Mouse (Mus musculus) MEL (cell line): ENCODE measurements around the gene Crcp. TPM values are rescaled to one million over a fixed set of nuclear protein-coding genes. Genes with fewer than 3 reads are reported as not detected.

Experiments
- DNase-seq: peaks from one replicate; pipeline ENCODE4 v3.0.0; 2011; ENCODE audit warnings: low read depth, low spot score
- H3K27ac ChIP-seq: 2 replicates; pipeline ENCODE4 v1.5.1; 2012; ENCODE audit warnings: low read depth, mild to moderate bottlenecking, control low read depth, low read length, moderate library complexity; ENCODE audit not compliant: control insufficient read depth
- H3K27me3 ChIP-seq, 2 experiments: fragments of 150-350 bp in 1 of 2; sonication (generic) in 1 of 2; 2 replicates each; pipeline ENCODE4 v1.6.1; 2012; ENCODE audit warnings: low read length in 2 of 2, mild to moderate bottlenecking in 2 of 2, improper control_type of control experiment in 1 of 2, moderate library complexity in 1 of 2; ENCODE audit not compliant: insufficient read depth in 2 of 2, control insufficient read depth in 1 of 2
- H3K36me3 ChIP-seq, 2 experiments: 2 replicates each; pipeline ENCODE4 v1.6.1; 2012 to 2014; ENCODE audit warnings: low read length in 2 of 2, improper control_type of control experiment in 1 of 2, inconsistent platforms in 1 of 2, mild to moderate bottlenecking in 1 of 2; ENCODE audit not compliant: insufficient read depth in 2 of 2, control insufficient read depth in 1 of 2
- H3K4me1 ChIP-seq, 2 experiments: fragments of 150-350 bp in 1 of 2; sonication (generic) in 1 of 2; 2 replicates each; pipeline ENCODE4 v1.6.1; 2012; ENCODE audit warnings: low read length in 2 of 2, improper control_type of control experiment in 1 of 2, mild to moderate bottlenecking in 1 of 2; ENCODE audit not compliant: insufficient read depth in 2 of 2, control insufficient read depth in 1 of 2
- H3K4me3 ChIP-seq, 2 experiments: fragments of 150-350 bp in 1 of 2; sonication (generic) in 1 of 2; 2 replicates each; pipeline ENCODE4 v1.5.1; 2012; ENCODE audit warnings: low read depth in 2 of 2, low read length in 2 of 2, mild to moderate bottlenecking in 2 of 2, moderate library complexity in 2 of 2, control low read depth in 1 of 2, improper control_type of control experiment in 1 of 2; ENCODE audit not compliant: control insufficient read depth in 1 of 2, insufficient read depth in 1 of 2
- H3K79me2 ChIP-seq: 2 replicates; pipeline ENCODE4 v1.6.1; 2012; ENCODE audit warnings: mild to moderate bottlenecking, low read length, moderate library complexity; ENCODE audit not compliant: control insufficient read depth, poor library complexity, insufficient read depth
- H3K9ac ChIP-seq: 2 replicates; pipeline ENCODE4 v1.6.1; 2012; ENCODE audit warnings: low read depth, mild to moderate bottlenecking, control low read depth, low read length, moderate library complexity; ENCODE audit not compliant: control insufficient read depth, poor library complexity, severe bottlenecking
- H3K9me3 ChIP-seq: fragments of 150-350 bp; sonication (generic); replicated peaks from 2 replicates; pipeline ENCODE4 v1.6.1; 2012; ENCODE audit warnings: mild to moderate bottlenecking, low read length, improper control_type of control experiment, moderate library complexity; ENCODE audit not compliant: insufficient read depth
- BHLHE40 ChIP-seq: IDR thresholded peaks from 2 replicates; pipeline ENCODE4 v1.6.1; 2012; ENCODE audit warnings: low read depth, mild to moderate bottlenecking, inconsistent platforms, low read length, improper control_type of control experiment, borderline replicate concordance
- CHD2 ChIP-seq: IDR thresholded peaks from 2 replicates; pipeline ENCODE4 v1.6.1; 2011; ENCODE audit warnings: low read length, improper control_type of control experiment
- E2F4 ChIP-seq: IDR thresholded peaks from 2 replicates; pipeline ENCODE4 v1.6.1; 2011; ENCODE audit warnings: low read depth, low read length, improper control_type of control experiment, borderline replicate concordance
- ELF1 ChIP-seq: IDR thresholded peaks from 2 replicates; pipeline ENCODE4 v1.6.1; 2014; ENCODE audit warnings: low read depth, mild to moderate bottlenecking, inconsistent platforms, low read length, improper control_type of control experiment, moderate library complexity
- EP300 ChIP-seq, 2 experiments: IDR thresholded peaks; 2 replicates each; pipeline ENCODE4 v1.6.1; 2011; ENCODE audit warnings: improper control_type of control experiment in 2 of 2, low read length in 2 of 2, low read depth in 1 of 2, mild to moderate bottlenecking in 1 of 2
- ETS1 ChIP-seq: IDR thresholded peaks from 2 replicates; pipeline ENCODE4 v1.6.1; 2012; ENCODE audit warnings: low read depth, mild to moderate bottlenecking, inconsistent platforms, low read length, improper control_type of control experiment, moderate library complexity
- HCFC1 ChIP-seq: IDR thresholded peaks from 2 replicates; pipeline ENCODE4 v1.6.1; 2012; ENCODE audit warnings: low read depth, mild to moderate bottlenecking, inconsistent platforms, low read length, improper control_type of control experiment, moderate library complexity
- MYC ChIP-seq: IDR thresholded peaks from 2 replicates; pipeline ENCODE4 v1.6.1; 2011; ENCODE audit warnings: low read depth, mild to moderate bottlenecking, low read length, improper control_type of control experiment, moderate library complexity
- POLR2A ChIP-seq, 2 experiments: IDR thresholded peaks; 2 replicates each; pipeline ENCODE4 v1.6.1; 2011 to 2012; ENCODE audit warnings: low read length in 2 of 2, mild to moderate bottlenecking in 2 of 2, control low read depth in 1 of 2, improper control_type of control experiment in 1 of 2, low read depth in 1 of 2, moderate library complexity in 1 of 2; ENCODE audit not compliant: control insufficient read depth in 1 of 2, insufficient read depth in 1 of 2, poor library complexity in 1 of 2
- POLR2AphosphoS2 ChIP-seq: IDR thresholded peaks from 2 replicates; pipeline ENCODE4 v1.6.1; 2011; ENCODE audit warnings: low read length, improper control_type of control experiment
- POLR2AphosphoS5 ChIP-seq: IDR thresholded peaks from 2 replicates; pipeline ENCODE4 v1.6.1; 2012; ENCODE audit warnings: low read depth, borderline replicate concordance, mild to moderate bottlenecking, inconsistent platforms, low read length, moderate library complexity, mixed read lengths
- RAD21 ChIP-seq: IDR thresholded peaks from 2 replicates; pipeline ENCODE4 v1.6.1; 2011; ENCODE audit warnings: mild to moderate bottlenecking, low read depth, low read length, improper control_type of control experiment
- RCOR1 ChIP-seq: IDR thresholded peaks from 2 replicates; pipeline ENCODE4 v1.6.1; 2012; ENCODE audit warnings: low read depth, mild to moderate bottlenecking, inconsistent platforms, low read length, improper control_type of control experiment
- SMC3 ChIP-seq: IDR thresholded peaks from 2 replicates; pipeline ENCODE4 v1.6.1; 2011; ENCODE audit warnings: low read depth, low read length, improper control_type of control experiment
- TBP ChIP-seq: IDR thresholded peaks from 2 replicates; pipeline ENCODE4 v1.8.0; 2011; ENCODE audit warnings: low read depth, low read length, improper control_type of control experiment
- TCF12 ChIP-seq: IDR thresholded peaks from 2 replicates; pipeline ENCODE4 v1.6.1; 2014; ENCODE audit warnings: low read depth, mild to moderate bottlenecking, inconsistent platforms, low read length, improper control_type of control experiment, moderate library complexity
- UBTF ChIP-seq: IDR thresholded peaks from 2 replicates; pipeline ENCODE4 v1.6.1; 2012; ENCODE audit warnings: low read depth, mild to moderate bottlenecking, inconsistent platforms, low read length, improper control_type of control experiment, moderate library complexity, borderline replicate concordance; ENCODE audit not compliant: insufficient read depth
- ZC3H11A ChIP-seq: IDR thresholded peaks from 2 replicates; pipeline ENCODE4 v1.6.1; 2012; ENCODE audit warnings: low read depth, mild to moderate bottlenecking, inconsistent platforms, low read length, improper control_type of control experiment
- ZKSCAN1 ChIP-seq: IDR thresholded peaks from 2 replicates; pipeline ENCODE4 v1.6.1; 2012; ENCODE audit warnings: low read depth, mild to moderate bottlenecking, inconsistent platforms, low read length, improper control_type of control experiment, moderate library complexity
- ZNF384 ChIP-seq: IDR thresholded peaks from 2 replicates; pipeline ENCODE4 v1.6.1; 2012; ENCODE audit warnings: low read depth, mild to moderate bottlenecking, inconsistent platforms, low read length, improper control_type of control experiment
- polyA plus RNA-seq, 2 experiments: library from polyadenylated mRNA; stranded (reverse) in 1 of 2; unstranded in 1 of 2; fragments of >175 nt in 1 of 2; fragments of >200 nt in 1 of 2; gene quantifications; 2 replicates each; pipeline versions ENCODE4 v1.2.1 to v1.2.4; 2012; ENCODE audit warnings: low replicate concordance in 2 of 2, low read depth in 1 of 2; ENCODE audit not compliant: insufficient read length in 2 of 2, insufficient read depth in 1 of 2, missing spikeins in 1 of 2
- total RNA-seq: library from RNA; depleted of rRNA; stranded (reverse); fragments of 300-350 nt; gene quantifications from 2 replicates; pipeline ENCODE4 v1.2.3, GENCODE M21; 2012

Gene Crcp
- total and polyA plus RNA-seq, 3 experiments, result 56.2 to 69.6 TPM; not detected in 1

- no peaks in the 10 kb centered on the region for H3K9me3 ChIP-seq
- H3K4me3 ChIP-seq, result no peak overlapping the region
- TF ChIP-seq TBP, result no peak
- no peak for DNase-seq
- H3K36me3 ChIP-seq, result peaks cover 2 to 3% of the 10 kb centered on the region in 2 experiments; a peak in 3 of 4 replicates
- H3K79me2 ChIP-seq, result no peaks in the 10 kb centered on the region
- H3K27ac ChIP-seq, result no peak overlapping the region
- H3K9ac ChIP-seq, result no peak overlapping the region
- peaks cover 0 to 4% of the 10 kb centered on the region in 2 experiments; a peak in 1 of 4 replicates for H3K4me1 ChIP-seq
- no peaks in the 10 kb centered on the region for H3K27me3 ChIP-seq
Measured at GRCm38 (mm10) chr5:129993374-129993773, 35.7 kb upstream of the Crcp start.

DNA sequence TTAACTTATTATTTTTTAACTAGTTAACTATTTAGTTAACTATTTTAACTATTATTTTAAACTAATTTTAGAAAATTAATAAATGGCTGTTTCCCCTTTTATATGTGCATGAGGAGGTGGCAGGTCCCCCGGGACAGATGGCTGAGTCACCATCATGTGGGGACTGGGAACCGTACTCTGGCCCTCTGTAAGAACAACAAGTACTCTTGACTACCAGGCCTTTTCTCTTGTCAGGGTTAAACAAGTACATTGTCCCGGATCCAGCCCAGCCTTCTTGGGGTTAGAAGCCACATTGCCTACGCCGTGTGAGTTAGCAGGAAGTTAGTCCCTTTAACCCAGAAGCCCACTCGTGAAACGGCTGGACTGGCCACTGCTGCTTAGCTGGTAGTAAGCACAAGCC is 34.1 kb upstream of the Crcp start:
- H3K4me1 ChIP-seq, result peaks cover 0 to 4% of the 10 kb centered on the region in 2 experiments; a peak in 1 of 4 replicates
- no peak overlapping the region for H3K27ac ChIP-seq
- no peak overlapping the region for H3K9ac ChIP-seq
- H3K79me2 ChIP-seq, result no peaks in the 10 kb centered on the region
- no peak overlapping the region for H3K4me3 ChIP-seq
- TF ChIP-seq TCF12 (no peak), UBTF (no peak), MYC (no peak), HCFC1 (no peak), RAD21 (no peak), ZC3H11A (no peak), CHD2 (no peak), ETS1 (no peak), ZNF384 (no peak), EP300 (IDR thresholded peaks at IDR 0.05; ENCODE audit: low read depth in 1 of 2, low read length in 2 of 2) (no peak), E2F4 (no peak), POLR2AphosphoS2 (no peak), POLR2A (IDR thresholded peaks at IDR 0.05; ENCODE audit: control insufficient read depth in 1 of 2, insufficient read depth in 1 of 2, low read depth in 1 of 2, low read length in 2 of 2, poor library complexity in 1 of 2) (no peak), ELF1 (no peak), ZKSCAN1 (no peak), SMC3 (no peak), BHLHE40 (no peak), POLR2AphosphoS5 (no peak), RCOR1 (no peak)
- no peak for DNase-seq
- H3K9me3 ChIP-seq, result no peaks in the 10 kb centered on the region
- H3K27me3 ChIP-seq, result no peaks in the 10 kb centered on the region
- H3K36me3 ChIP-seq, result peaks cover 2 to 3% of the 10 kb centered on the region in 2 experiments; a peak in 2 of 4 replicates
